ENCODE assay signal across 23 mouse cellular contexts in the genomic region with DNA sequence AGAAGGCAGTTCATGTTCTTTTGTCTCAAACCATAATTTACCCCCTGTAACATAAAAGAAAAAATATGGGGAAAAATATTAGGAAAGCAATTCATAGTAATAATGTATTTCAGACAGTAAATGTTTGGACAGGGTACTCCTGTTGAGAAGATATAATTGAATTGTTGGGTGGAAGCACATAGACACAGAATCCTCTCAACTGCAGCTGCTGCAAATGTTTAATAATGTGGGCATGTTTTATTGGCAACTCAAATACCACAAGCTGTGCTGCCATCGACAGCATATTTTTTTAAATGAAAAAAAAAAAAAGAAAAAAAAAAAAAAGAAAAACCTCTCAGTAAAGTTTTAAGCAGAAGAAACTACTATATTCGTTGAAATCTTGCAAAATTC.
DNase-seq lines count a peak whose midpoint lies in the region; ATAC-seq lines count a peak whose summit lies in the region.
"Had no signal": no experiment of that assay in that cellular context is flagged by ENCODE, and none has a peak within 500 bp of the region (broad histone marks: within the 10 kb centered on the region; RNA-seq: fewer than 3 reads in every experiment).

No protein-coding gene starts in this region.

- peak; percentile 39 for DNase-seq in forebrain, embryonic 14.5 days (ENCODE audit: low spot score)
- DNase-seq in forebrain, embryonic 10.5 days (ENCODE audit: extremely low spot score, low spot score), result no peak
- peak; percentile 26 for DNase-seq in layer of hippocampus, adult 9-10 months (ENCODE audit: low spot score)
- no peak for DNase-seq in layer of hippocampus, postnatal 36 days
- DNase-seq in brain, adult 2 months (ENCODE audit: low read depth, low spot score), result peak; percentile 45
- DNase-seq: adrenal gland, adult 8-10 months; adrenal gland, postnatal 14 days; adrenal gland, postnatal 36 days; B cell, adult 2 months; cerebellum, adult 11-12 months; cerebellum, adult 2 months; cerebellum, adult 9-10 months; cerebellum, postnatal 25 days had no signal

- no peak overlapping the region for H3K4me2 ChIP-seq in forebrain, embryonic 14.5 days (ENCODE audit: low read length)
- H3K4me2 ChIP-seq in forebrain, embryonic 12.5 days, result no peak overlapping the region
- H3K4me2 ChIP-seq in forebrain, embryonic 16.5 days (ENCODE audit: low read length), result no peak overlapping the region
- no peak overlapping the region for H3K4me2 ChIP-seq in hindbrain, embryonic 16.5 days (ENCODE audit: low read length)
- H3K4me2 ChIP-seq: embryonic facial prominence, embryonic 12.5 days had no signal

- H3K4me3 ChIP-seq in forebrain, embryonic 14.5 days (ENCODE audit: low read depth, low read length), result no peak overlapping the region
- H3K4me3 ChIP-seq in forebrain, embryonic 12.5 days (replicated peaks), result no peak overlapping the region
- no peak overlapping the region for H3K4me3 ChIP-seq in forebrain, embryonic 16.5 days (replicated peaks; ENCODE audit: low read length)
- no peak overlapping the region for H3K4me3 ChIP-seq in forebrain, embryonic 10.5 days
- no peak overlapping the region for H3K4me3 ChIP-seq in hindbrain, embryonic 16.5 days (ENCODE audit: low read length)
- H3K4me3 ChIP-seq: embryonic facial prominence, embryonic 10.5 days; embryonic facial prominence, embryonic 12.5 days had no signal

- no peaks in the 10 kb centered on the region for H3K27me3 ChIP-seq in forebrain, embryonic 14.5 days (replicated peaks; ENCODE audit: control insufficient read depth, insufficient read depth, low read length)
- H3K27me3 ChIP-seq in forebrain, embryonic 12.5 days, result no peaks in the 10 kb centered on the region
- no peaks in the 10 kb centered on the region for H3K27me3 ChIP-seq in forebrain, embryonic 16.5 days (replicated peaks; ENCODE audit: control insufficient read depth, insufficient read depth, low read length)
- H3K27me3 ChIP-seq in forebrain, embryonic 10.5 days (ENCODE audit: poor library complexity, severe bottlenecking), result no peaks in the 10 kb centered on the region
- H3K27me3 ChIP-seq in hindbrain, embryonic 16.5 days (replicated peaks; ENCODE audit: control insufficient read depth, insufficient read depth, low read length), result no peaks in the 10 kb centered on the region
- H3K27me3 ChIP-seq: CH12.LX; embryonic facial prominence, embryonic 12.5 days had no signal

- H3K9me3 ChIP-seq in forebrain, embryonic 14.5 days (replicated peaks; ENCODE audit: control insufficient read depth, low read length), result no peaks in the 10 kb centered on the region
- H3K9me3 ChIP-seq in forebrain, embryonic 12.5 days, result no peaks in the 10 kb centered on the region
- H3K9me3 ChIP-seq in forebrain, embryonic 16.5 days (ENCODE audit: control insufficient read depth, low read length), result no peaks in the 10 kb centered on the region
- H3K9me3 ChIP-seq in forebrain, embryonic 10.5 days, result no peaks in the 10 kb centered on the region
- no peaks in the 10 kb centered on the region for H3K9me3 ChIP-seq in hindbrain, embryonic 16.5 days (ENCODE audit: control insufficient read depth, low read length)
- H3K9me3 ChIP-seq: embryonic facial prominence, embryonic 10.5 days; embryonic facial prominence, embryonic 12.5 days; G1E had no signal

- no peak overlapping the region for H3K27ac ChIP-seq in forebrain, embryonic 14.5 days (ENCODE audit: low read depth, low read length)
- no peak overlapping the region for H3K27ac ChIP-seq in forebrain, embryonic 12.5 days
- no peak overlapping the region for H3K27ac ChIP-seq in forebrain, embryonic 16.5 days (ENCODE audit: low read length)
- no peak overlapping the region for H3K27ac ChIP-seq in forebrain, embryonic 10.5 days
- no peak overlapping the region for H3K27ac ChIP-seq in hindbrain, embryonic 16.5 days (ENCODE audit: low read depth, low read length)
- H3K27ac ChIP-seq: embryonic facial prominence, embryonic 10.5 days; embryonic facial prominence, embryonic 12.5 days had no signal

- no peaks in the 10 kb centered on the region for H3K4me1 ChIP-seq in forebrain, embryonic 14.5 days (ENCODE audit: control insufficient read depth, insufficient read depth, low read length)
- H3K4me1 ChIP-seq in forebrain, embryonic 12.5 days, result 0 out of 2 replicates have a peak, but pooled peaks cover 5% of the 10 kb centered on the region
- peaks cover 5% of the 10 kb centered on the region for H3K4me1 ChIP-seq in forebrain, embryonic 16.5 days (replicated peaks; ENCODE audit: control insufficient read depth, insufficient read depth, low read length)
- no peaks in the 10 kb centered on the region for H3K4me1 ChIP-seq in forebrain, embryonic 10.5 days
- H3K4me1 ChIP-seq in hindbrain, embryonic 16.5 days (ENCODE audit: control insufficient read depth, insufficient read depth, low read depth, low read length), result no peaks in the 10 kb centered on the region
- H3K4me1 ChIP-seq: embryonic facial prominence, embryonic 10.5 days; embryonic facial prominence, embryonic 12.5 days had no signal

- H3K36me3 ChIP-seq in forebrain, embryonic 14.5 days (ENCODE audit: control insufficient read depth, insufficient read depth, low read length), result no peaks in the 10 kb centered on the region
- H3K36me3 ChIP-seq in forebrain, embryonic 12.5 days (replicated peaks), result no peaks in the 10 kb centered on the region
- H3K36me3 ChIP-seq in forebrain, embryonic 16.5 days (ENCODE audit: control insufficient read depth, insufficient read depth), result no peaks in the 10 kb centered on the region
- no peaks in the 10 kb centered on the region for H3K36me3 ChIP-seq in forebrain, embryonic 10.5 days (replicated peaks)
- H3K36me3 ChIP-seq in hindbrain, embryonic 16.5 days (ENCODE audit: control insufficient read depth, insufficient read depth, low read length), result no peaks in the 10 kb centered on the region
- H3K36me3 ChIP-seq: embryonic facial prominence, embryonic 10.5 days; embryonic facial prominence, embryonic 12.5 days; G1E had no signal

- 68% methylated on average over 2 of the region's 2 CpGs for WGBS in forebrain, embryonic 14.5 days
- WGBS in forebrain, embryonic 12.5 days, result 80% methylated on average over 2 of the region's 2 CpGs
- WGBS in forebrain, embryonic 16.5 days, result 56% methylated on average over 2 of the region's 2 CpGs
- 85% methylated on average over 2 of the region's 2 CpGs for WGBS in forebrain, embryonic 10.5 days
- 74% methylated on average over 2 of the region's 2 CpGs for WGBS in hindbrain, embryonic 16.5 days

- no peak overlapping the region for H3K9ac ChIP-seq in forebrain, embryonic 14.5 days (ENCODE audit: low read length)
- H3K9ac ChIP-seq in forebrain, embryonic 12.5 days, result no peak overlapping the region
- H3K9ac ChIP-seq in forebrain, embryonic 16.5 days (replicated peaks; ENCODE audit: low read depth, low read length), result no peak overlapping the region
- H3K9ac ChIP-seq in hindbrain, embryonic 16.5 days (ENCODE audit: low read depth, low read length), result no peak overlapping the region
- H3K9ac ChIP-seq: embryonic facial prominence, embryonic 12.5 days had no signal

- ATAC-seq in forebrain, embryonic 14.5 days, result no peak
- no peak for ATAC-seq in forebrain, embryonic 12.5 days (ENCODE audit: low FRiP score)
- peak; percentile 70 for ATAC-seq in forebrain, embryonic 16.5 days
- ATAC-seq in hindbrain, embryonic 16.5 days, result no peak
- ATAC-seq: activated CD4-positive, CD25-positive, alpha-beta regulatory T cell, adult 4 months; CD4-positive, CD25-positive, alpha-beta regulatory T cell, adult 4 months; Patski had no signal

Comparison
In these comparisons a context has a peak if more than half of its experiments do, and no peak if none do; other contexts are left out.
1. DNase-seq: peak in forebrain, embryonic 14.5 days (single experiment), layer of hippocampus, adult 9-10 months (single experiment) and brain, adult 2 months (single experiment); none in forebrain, embryonic 10.5 days (single experiment) and layer of hippocampus, postnatal 36 days (0 of 2).